Mouse (Mus musculus) lung, adult 2 months (tissue): ENCODE data around the gene Ggct.

ENCODE experiments used
- CTCF ChIP-seq: fragments of 200-500 bp; IDR thresholded peaks from 2 replicates; pipeline ENCODE4 v1.5.1; 2011; ENCODE audit warnings: mild to moderate bottlenecking, low read length, control low read depth; ENCODE audit not compliant: insufficient read depth
- POLR2A ChIP-seq: fragments of 200-500 bp; IDR thresholded peaks from 2 replicates; pipeline ENCODE4 v1.6.1; 2011; ENCODE audit warnings: low read depth, mild to moderate bottlenecking, control low read depth, low read length, borderline replicate concordance; ENCODE audit errors: extremely low read depth

- TF ChIP-seq POLR2A (no peak), CTCF (no peak)
Observed at GRCm38 (mm10) chr6:55008401-55008800, 15.7 kb upstream of the Ggct start.
